Mouse (Mus musculus) testis, postnatal 10 days (tissue): Measurements from ENCODE around the gene Slf2.

ENCODE experiments used
- DNase-seq: peaks from one replicate; pipeline ENCODE4 v3.0.0; 2021; ENCODE audit warnings: low spot score

The Slf2 gene

GRCm38 (mm10) chr19:45030746-45031693 is 100.1 kb downstream of the Slf2 start:
- peak; percentile 89 for DNase-seq

GRCm38 (mm10) chr19:45031780-45032179 is 100.8 kb downstream of the Slf2 start:
- DNase-seq = peak; percentile 87
